Mouse (Mus musculus): ENCODE data around the gene Kmt2c.

GRCm38 (mm10) chr5:25526926-25527325 lies 28.3 kb upstream of the Kmt2c start:
- TF ChIP-seq CTCF (IDR thresholded peaks at IDR 0.05; ENCODE audit: extremely low read depth, insufficient read depth, low read length) (no peak), POLR2A (IDR thresholded peaks at IDR 0.05; ENCODE audit: extremely low read depth, insufficient read depth, low read length) (no peak)

Measured in cortical plate, adult 2 months (tissue).